Mouse (Mus musculus): ENCODE results near the gene Cep170b.

- TF ChIP-seq CTCF (IDR thresholded peaks at IDR 0.05; ENCODE audit: low read depth) (no peak), EP300 (IDR thresholded peaks at IDR 0.05; ENCODE audit: low read depth) (no peak)
Observed at GRCm38 (mm10) chr12:112794998-112795397, 74.7 kb downstream of the Cep170b start.

Measured in liver, embryonic 14.5 days (tissue).